Mouse (Mus musculus): ENCODE data around the gene Tcf20.

Tcf20 gene

GRCm38 (mm10) chr15:82995239-82995638, 7.6 kb upstream of the Tcf20 start:
- intact Hi-C loops (cut with DNase I) = no loop called here

GRCm38 (mm10) chr15:82992911-82993310, 5.2 kb upstream of the Tcf20 start:
- intact Hi-C loops (cut with DNase I) = no loop called here

- intact Hi-C loops (cut with DNase I) = no loop called here
Measured at GRCm38 (mm10) chr15:82992079-82992783, 4.6 kb upstream of the Tcf20 start.

GRCm38 (mm10) chr15:82989190-82989704, 1.6 kb upstream of the Tcf20 start:
- intact Hi-C loops (cut with DNase I) = no loop called here

GRCm38 (mm10) chr15:82987014-82987731, 499 bp downstream of the Tcf20 start:
- intact Hi-C loops (cut with DNase I) = no loop called here

GRCm38 (mm10) chr15:82984574-82984973, 3.1 kb downstream of the Tcf20 start:
- intact Hi-C loops (cut with DNase I) = no loop called here

- intact Hi-C loops (cut with DNase I) = no loop called here
Measured at GRCm38 (mm10) chr15:82984097-82984496, 3.6 kb downstream of the Tcf20 start.

GRCm38 (mm10) chr15:82983416-82984026, 4.2 kb downstream of the Tcf20 start:
- intact Hi-C loops (cut with DNase I) = no loop called here

- intact Hi-C loops (cut with DNase I) = no loop called here
Measured at GRCm38 (mm10) chr15:82982724-82983415, 4.8 kb downstream of the Tcf20 start.

- intact Hi-C loops (cut with DNase I) = no loop called here
Measured at GRCm38 (mm10) chr15:82981676-82982520, 5.8 kb downstream of the Tcf20 start.

- intact Hi-C loops (cut with DNase I) = loop anchor here (5.0 kb wide), 1 partner anchor 38 kb away; no protein-coding TSS in a partner anchor
Measured at GRCm38 (mm10) chr15:82979531-82979930, 8.1 kb downstream of the Tcf20 start.

GRCm38 (mm10) chr15:82974471-82974870, 13.2 kb downstream of the Tcf20 start:
- intact Hi-C loops (cut with DNase I) = no loop called here

- intact Hi-C loops (cut with DNase I) = no loop called here
Measured at GRCm38 (mm10) chr15:82969206-82969721, 18.4 kb downstream of the Tcf20 start.

GRCm38 (mm10) chr15:82968449-82968848, 19.2 kb downstream of the Tcf20 start:
- intact Hi-C loops (cut with DNase I) = no loop called here

GRCm38 (mm10) chr15:82967947-82968346, 19.7 kb downstream of the Tcf20 start:
- intact Hi-C loops (cut with DNase I) = no loop called here

- intact Hi-C loops (cut with DNase I) = no loop called here
Measured at GRCm38 (mm10) chr15:82964266-82964825, 23.3 kb downstream of the Tcf20 start.

- intact Hi-C loops (cut with DNase I) = no loop called here
Measured at GRCm38 (mm10) chr15:82963556-82964156, 24.0 kb downstream of the Tcf20 start.

- intact Hi-C loops (cut with DNase I) = no loop called here
Measured at GRCm38 (mm10) chr15:82963090-82963489, 24.6 kb downstream of the Tcf20 start.

GRCm38 (mm10) chr15:82962536-82962935, 25.1 kb downstream of the Tcf20 start:
- intact Hi-C loops (cut with DNase I) = no loop called here

Measured in adrenal gland (tissue).